Mouse (Mus musculus) embryonic facial prominence, embryonic 15.5 days (tissue): ENCODE data around the gene Kcnh1. TPM values are rescaled to one million over a fixed set of nuclear protein-coding genes. Genes with fewer than 3 reads are reported as not detected.

Experiments
- ATAC-seq: fragments of 200-750 bp; cut with Nextera tagmentation; 2 replicates; pipeline ENCODE4 v1.8.0; 2017; ENCODE audit warnings: low read depth, moderate TSS enrichment; ENCODE audit not compliant: insufficient number of reproducible peaks, low FRiP score, low TSS enrichment
- H3K27ac ChIP-seq: fragments of 300-500 bp; sonication (generic); replicated peaks from 2 replicates; pipeline ENCODE4 v1.5.1; 2015; ENCODE audit warnings: mild to moderate bottlenecking, inconsistent platforms
- H3K27me3 ChIP-seq: fragments of 300-500 bp; sonication (generic); 2 replicates; pipeline ENCODE4 v1.6.1; 2015; ENCODE audit warnings: inconsistent platforms
- H3K36me3 ChIP-seq: fragments of 300-500 bp; sonication (generic); 2 replicates; pipeline ENCODE4 v1.6.1; 2015; ENCODE audit warnings: mild to moderate bottlenecking, inconsistent platforms
- H3K4me1 ChIP-seq: fragments of 300-500 bp; sonication (generic); 2 replicates; pipeline ENCODE4 v1.6.1; 2015; ENCODE audit warnings: inconsistent platforms
- H3K4me2 ChIP-seq: fragments of 300-500 bp; sonication (generic); replicated peaks from 2 replicates; pipeline ENCODE4 v1.6.1; 2015; ENCODE audit warnings: mild to moderate bottlenecking, inconsistent platforms
- H3K4me3 ChIP-seq: fragments of 300-500 bp; sonication (generic); replicated peaks from 2 replicates; pipeline ENCODE4 v1.5.1; 2015; ENCODE audit warnings: mild to moderate bottlenecking, inconsistent platforms
- H3K9ac ChIP-seq: fragments of 300-500 bp; sonication (generic); 2 replicates; pipeline ENCODE4 v1.6.1; 2015; ENCODE audit warnings: inconsistent platforms
- H3K9me3 ChIP-seq: fragments of 300-500 bp; sonication (generic); replicated peaks from 2 replicates; pipeline ENCODE4 v1.6.1; 2016; ENCODE audit warnings: inconsistent platforms
- WGBS: fragments of 180-500 bp; shearing (Covaris S2); methylation state at CpG from one replicate; pipeline ENCODE4 v1.1.7; 2015; 5-methylcytosine and 5-hydroxymethylcytosine counted together
- polyA plus RNA-seq: library from polyadenylated mRNA; unstranded; fragments of >200 nt; fragmentation: Nextera tagmentation; extraction: Ambion mirVana; gene quantifications from 2 replicates; pipeline ENCODE4 v1.2.1, GENCODE M21; 2015

Kcnh1 gene
- polyA plus RNA-seq, 1 experiment from 2014 or later: 1.7 TPM

DNA sequence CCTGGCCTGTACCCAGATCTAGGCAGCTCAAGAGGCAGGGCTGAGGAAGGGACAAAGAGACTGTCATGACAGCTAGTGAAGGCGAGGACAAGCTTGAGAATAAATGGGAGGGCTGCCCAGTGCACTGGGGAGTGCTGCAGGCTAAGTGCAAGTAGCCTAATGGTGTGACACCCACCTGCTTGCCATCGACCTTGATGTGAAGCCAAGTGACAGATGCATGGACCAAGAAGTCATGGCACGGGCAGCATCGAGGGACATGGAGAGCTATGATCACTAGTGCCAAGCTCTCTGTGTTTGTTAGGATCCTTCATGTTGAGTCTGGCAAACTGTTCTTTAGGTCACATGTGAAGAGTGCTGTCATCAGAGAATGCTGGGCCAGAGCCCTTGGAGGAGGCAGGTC is 313.1 kb downstream of the Kcnh1 start:
- no peak overlapping the region for H3K27ac ChIP-seq
- no peaks in the 10 kb centered on the region for H3K36me3 ChIP-seq
- H3K27me3 ChIP-seq: no peaks in the 10 kb centered on the region
- WGBS: 86% methylated on average over 4 of the region's 4 CpGs
- H3K9me3 ChIP-seq: no peaks in the 10 kb centered on the region
- H3K4me2 ChIP-seq: no peak overlapping the region
- no peak overlapping the region for H3K9ac ChIP-seq
- ATAC-seq: no peak
- no peak overlapping the region for H3K4me3 ChIP-seq
- H3K4me1 ChIP-seq: no peaks in the 10 kb centered on the region

DNA sequence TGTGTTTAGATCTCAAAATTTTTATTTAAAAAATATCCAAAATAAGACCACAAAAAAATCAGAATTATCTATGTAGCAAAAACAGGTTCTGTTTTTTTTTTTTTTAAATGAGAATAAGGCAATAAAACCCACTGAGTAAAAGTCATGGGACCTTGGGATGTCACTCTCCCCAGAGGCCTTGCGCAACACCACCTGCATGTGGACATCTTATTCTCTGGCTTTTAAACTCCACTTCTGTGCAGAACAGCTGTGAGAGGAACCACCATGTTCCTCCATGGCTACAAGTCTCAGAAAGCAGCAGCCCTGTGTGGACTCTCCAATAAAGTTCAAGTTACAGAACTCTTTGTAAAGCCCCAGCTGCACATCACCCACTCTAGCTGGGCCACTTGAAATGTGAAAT is 322.2 kb downstream of the Kcnh1 start:
- Histone ChIP-seq H3K4me3 (no peak overlapping the region), H3K4me2 (no peak overlapping the region), H3K36me3 (no peaks in the 10 kb centered on the region), H3K27ac (no peak overlapping the region), H3K27me3 (no peaks in the 10 kb centered on the region), H3K4me1 (no peaks in the 10 kb centered on the region), H3K9me3 (no peaks in the 10 kb centered on the region), H3K9ac (no peak overlapping the region)
- no peak for ATAC-seq
- 100% methylated on average over 1 of the region's 1 CpGs for WGBS

DNA sequence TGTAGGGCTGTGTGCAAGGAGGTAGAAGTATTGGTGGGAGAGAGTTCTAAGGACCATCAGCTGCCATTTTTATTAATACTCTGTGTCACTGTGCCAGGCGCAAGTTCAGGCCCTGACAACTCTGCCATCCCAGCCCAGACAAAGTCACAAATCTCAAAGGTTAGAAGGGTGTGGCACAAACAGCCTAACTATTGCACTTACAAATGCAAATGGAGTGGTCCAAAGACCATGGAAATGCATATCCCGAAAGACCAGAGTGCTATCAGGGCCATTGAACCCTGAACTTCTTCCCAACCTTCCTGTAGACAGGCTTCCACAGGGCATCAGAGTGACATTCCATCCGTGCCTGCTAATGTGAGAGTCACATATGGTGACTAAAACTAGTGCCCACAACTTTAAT is 324.8 kb downstream of the Kcnh1 start:
- H3K4me3 ChIP-seq: no peak overlapping the region
- H3K27ac ChIP-seq: no peak overlapping the region
- no peak for ATAC-seq
- no peaks in the 10 kb centered on the region for H3K27me3 ChIP-seq
- H3K36me3 ChIP-seq: no peaks in the 10 kb centered on the region
- no peaks in the 10 kb centered on the region for H3K4me1 ChIP-seq
- H3K9me3 ChIP-seq: no peaks in the 10 kb centered on the region
- 81% methylated on average over 3 of the region's 3 CpGs for WGBS
- no peak overlapping the region for H3K4me2 ChIP-seq
- H3K9ac ChIP-seq: no peak overlapping the region

DNA sequence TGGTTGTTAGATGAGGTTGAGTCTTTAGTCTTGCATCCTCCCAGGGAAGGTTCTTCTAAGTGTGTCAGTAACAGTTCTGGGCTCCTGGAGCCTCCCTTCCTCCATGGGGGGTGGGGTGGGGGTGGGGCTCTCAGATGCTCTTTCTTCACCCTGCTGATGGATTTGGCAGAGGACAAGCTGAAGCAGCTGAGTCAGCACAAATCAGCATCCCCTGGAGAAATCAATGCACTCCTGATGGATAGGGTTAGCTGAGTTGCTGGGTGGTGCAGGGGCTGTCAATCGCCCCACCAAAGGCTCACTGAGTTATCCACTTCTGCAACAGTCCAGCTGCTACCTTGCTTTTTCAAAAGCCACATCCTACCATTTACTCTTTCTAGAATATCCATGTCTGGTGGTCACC is 329.1 kb downstream of the Kcnh1 start:
- Histone ChIP-seq H3K27me3 (no peaks in the 10 kb centered on the region), H3K4me3 (no peak overlapping the region), H3K9me3 (no peaks in the 10 kb centered on the region), H3K4me2 (no peak overlapping the region), H3K4me1 (no peaks in the 10 kb centered on the region), H3K36me3 (no peaks in the 10 kb centered on the region), H3K27ac (no peak overlapping the region), H3K9ac (no peak overlapping the region)
- ATAC-seq: no peak
- WGBS: 78% methylated on average over 1 of the region's 1 CpGs

DNA sequence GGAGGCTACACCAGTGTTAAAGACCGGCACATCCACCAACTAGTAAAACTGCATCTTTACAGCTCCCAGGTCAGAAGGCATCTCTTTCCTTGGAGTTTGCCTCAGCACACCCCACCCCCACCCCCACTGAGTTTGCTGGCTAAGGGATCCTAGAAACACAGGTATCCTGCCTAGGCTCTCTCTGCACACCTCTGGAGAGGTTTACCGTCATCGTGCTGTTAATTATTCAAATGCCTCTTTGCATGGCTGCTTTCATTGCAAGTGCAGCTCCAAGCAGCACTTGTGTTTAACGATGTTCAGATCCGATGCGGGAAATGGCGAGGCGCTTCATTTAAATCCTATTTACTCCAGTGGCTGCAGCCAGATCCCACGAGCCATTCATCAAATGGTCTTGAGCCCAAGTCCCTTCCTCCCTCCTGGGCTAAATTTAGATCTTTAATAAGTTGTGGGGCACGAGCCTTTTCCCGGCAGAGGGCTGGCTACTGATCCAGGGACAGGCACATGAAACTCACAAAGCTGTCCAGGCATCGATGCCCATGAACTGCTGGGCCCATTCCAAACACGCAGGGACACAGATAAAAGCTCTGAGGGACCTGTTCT is 330.4 kb downstream of the Kcnh1 start:
- no peak overlapping the region for H3K4me3 ChIP-seq
- no peaks in the 10 kb centered on the region for H3K9me3 ChIP-seq
- no peak overlapping the region for H3K4me2 ChIP-seq
- H3K9ac ChIP-seq: no peak overlapping the region
- no peaks in the 10 kb centered on the region for H3K27me3 ChIP-seq
- WGBS: 51% methylated on average over 13 of the region's 13 CpGs
- no peak for ATAC-seq
- H3K27ac ChIP-seq: no peak overlapping the region
- no peaks in the 10 kb centered on the region for H3K36me3 ChIP-seq
- no peaks in the 10 kb centered on the region for H3K4me1 ChIP-seq

DNA sequence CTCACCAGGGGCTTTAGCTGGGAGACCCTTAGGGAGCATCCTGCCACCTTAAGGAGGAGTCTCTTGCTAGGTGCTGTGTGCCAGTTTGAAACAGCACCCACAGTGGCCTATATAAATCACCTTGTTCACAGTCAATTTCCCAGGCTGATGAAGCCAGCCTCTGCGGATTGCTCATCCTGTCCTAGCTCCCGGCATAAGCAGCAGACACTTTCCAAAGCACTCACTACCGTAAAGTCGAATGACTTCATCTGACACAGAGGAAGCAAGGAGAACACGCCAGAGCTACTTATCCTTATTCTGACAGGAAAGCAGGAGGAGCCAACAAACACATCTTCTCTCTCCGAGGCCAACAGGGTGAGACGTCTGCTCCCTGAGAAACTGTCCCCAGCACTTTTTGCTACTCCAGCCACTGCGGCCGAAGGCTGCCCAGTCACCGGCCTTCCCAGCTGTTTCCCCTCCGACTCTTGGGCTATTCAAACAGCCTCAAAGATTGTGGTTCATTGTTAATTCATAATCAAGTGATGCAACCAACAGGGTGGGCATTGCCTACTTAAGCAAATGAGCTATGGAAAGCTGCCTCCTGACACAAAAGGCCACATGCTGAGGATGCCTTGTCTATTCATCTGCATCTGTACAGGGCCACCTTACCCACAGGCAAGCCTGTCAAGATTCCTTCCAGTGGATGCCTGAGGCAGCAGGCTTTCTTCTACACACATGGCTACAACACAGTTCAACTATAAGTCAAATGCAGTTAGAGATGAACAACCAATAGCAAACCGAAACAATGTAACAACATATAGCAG is 332.0 kb downstream of the Kcnh1 start:
- Histone ChIP-seq H3K27ac (no peak overlapping the region), H3K9ac (no peak overlapping the region), H3K36me3 (no peaks in the 10 kb centered on the region), H3K4me3 (no peak overlapping the region), H3K4me1 (no peaks in the 10 kb centered on the region), H3K4me2 (no peak overlapping the region), H3K27me3 (no peaks in the 10 kb centered on the region), H3K9me3 (no peaks in the 10 kb centered on the region)
- WGBS: 61% methylated on average over 12 of the region's 12 CpGs
- no peak for ATAC-seq

DNA sequence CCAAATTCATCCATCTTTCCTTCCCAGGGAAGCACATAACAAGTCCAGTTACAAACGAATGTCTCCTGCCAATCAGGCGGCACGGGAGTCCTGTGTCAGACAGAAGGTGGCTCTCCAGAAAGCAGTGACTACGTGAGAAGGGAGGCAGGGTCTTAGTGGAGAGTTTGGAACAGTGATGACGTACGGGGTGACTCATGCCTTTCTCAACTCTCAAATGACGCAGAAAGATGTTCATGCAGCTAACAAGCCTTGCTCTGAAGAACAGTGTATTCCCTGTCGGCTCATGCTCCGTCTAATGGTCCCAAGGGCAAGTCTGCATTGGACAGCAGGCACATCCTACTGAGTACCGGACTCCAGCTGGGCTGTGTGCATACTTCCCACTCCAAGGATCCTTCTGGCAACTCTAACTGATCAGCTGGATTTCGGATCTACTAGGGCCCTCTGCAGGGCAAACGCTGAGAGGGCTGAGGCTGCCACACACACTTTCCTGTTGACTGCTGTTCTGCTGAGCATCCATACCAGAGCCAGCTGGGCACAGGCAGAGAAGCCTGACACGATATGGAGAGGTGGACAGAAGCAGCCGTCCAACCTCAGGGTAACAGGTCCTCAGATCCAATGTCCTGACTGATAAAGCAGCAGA is 335.3 kb downstream of the Kcnh1 start:
- H3K27me3 ChIP-seq: no peaks in the 10 kb centered on the region
- H3K27ac ChIP-seq: no peak overlapping the region
- WGBS: 67% methylated on average over 14 of the region's 14 CpGs
- no peaks in the 10 kb centered on the region for H3K9me3 ChIP-seq
- H3K4me2 ChIP-seq: no peak overlapping the region
- no peaks in the 10 kb centered on the region for H3K4me1 ChIP-seq
- ATAC-seq: no peak
- H3K36me3 ChIP-seq: no peaks in the 10 kb centered on the region
- no peak overlapping the region for H3K9ac ChIP-seq
- no peak overlapping the region for H3K4me3 ChIP-seq

DNA sequence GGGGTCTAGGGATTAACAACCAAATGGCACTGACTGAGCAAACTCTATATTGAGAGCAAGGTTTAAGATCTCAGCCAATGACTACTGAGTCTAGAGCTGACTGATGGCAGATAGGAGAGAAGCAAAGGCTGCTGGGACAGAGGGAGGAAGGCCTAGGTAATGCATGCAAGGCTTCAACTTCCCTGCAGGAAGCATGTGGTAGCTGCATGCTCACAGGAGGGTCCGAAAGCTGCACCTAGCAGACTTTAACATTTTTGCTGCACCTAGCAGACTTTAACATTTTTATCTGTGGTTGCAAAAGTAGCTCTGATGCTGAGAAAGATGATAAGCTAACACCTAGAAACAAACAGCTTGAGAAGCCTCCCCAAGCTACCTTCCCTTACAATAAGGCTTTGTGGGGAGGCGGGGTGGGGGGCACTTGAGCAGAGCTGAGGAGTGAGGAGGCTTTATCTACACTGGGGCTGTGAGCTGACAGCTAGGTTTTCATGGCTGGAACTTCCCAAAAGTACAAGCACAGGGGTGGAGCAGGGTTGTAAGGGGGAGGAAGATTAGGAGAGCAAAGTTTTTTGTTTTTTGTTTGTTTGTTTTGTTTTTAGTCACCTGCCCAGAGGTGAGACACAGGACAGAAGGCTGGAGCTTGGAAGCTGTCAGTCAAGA is 341.0 kb downstream of the Kcnh1 start:
- WGBS: 65% methylated on average over 2 of the region's 2 CpGs

DNA sequence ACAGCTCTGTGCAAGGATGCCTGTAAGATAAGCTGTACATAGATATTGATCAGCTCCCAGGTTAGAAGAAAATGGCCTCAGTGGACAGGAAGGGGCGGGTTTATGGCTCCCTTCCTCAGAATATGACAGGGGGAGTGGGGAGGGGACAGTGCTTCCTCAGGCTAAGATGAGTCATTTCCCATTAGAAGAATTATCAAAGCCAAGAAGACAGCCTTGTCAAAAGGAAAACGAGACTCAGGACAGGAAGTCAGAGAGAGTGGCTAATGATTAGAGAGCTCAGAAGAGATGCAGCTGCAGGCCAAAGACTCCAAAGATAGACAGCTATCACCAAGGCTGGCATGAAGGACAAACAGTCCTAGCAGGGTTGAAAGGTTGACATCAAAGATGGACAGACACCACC is 341.6 kb downstream of the Kcnh1 start:
- Histone ChIP-seq H3K36me3 (no peaks in the 10 kb centered on the region), H3K27ac (no peak overlapping the region), H3K4me2 (no peak overlapping the region), H3K9me3 (no peaks in the 10 kb centered on the region), H3K4me1 (no peaks in the 10 kb centered on the region; the same call in 1 of the 2 replicates), H3K9ac (no peak overlapping the region), H3K27me3 (no peaks in the 10 kb centered on the region), H3K4me3 (no peak overlapping the region)
- ATAC-seq: no peak
- 30% methylated on average over 2 of the region's 2 CpGs for WGBS

More for the DNA sequence above, 341.0 kb downstream of the Kcnh1 start:
- no peak overlapping the region for H3K4me2 ChIP-seq
- H3K27ac ChIP-seq: no peak overlapping the region
- H3K27me3 ChIP-seq: no peaks in the 10 kb centered on the region
- no peaks in the 10 kb centered on the region for H3K4me1 ChIP-seq
- no peaks in the 10 kb centered on the region for H3K36me3 ChIP-seq
- no peak for ATAC-seq
- H3K9me3 ChIP-seq: no peaks in the 10 kb centered on the region
- H3K4me3 ChIP-seq: no peak overlapping the region
- no peak overlapping the region for H3K9ac ChIP-seq

DNA sequence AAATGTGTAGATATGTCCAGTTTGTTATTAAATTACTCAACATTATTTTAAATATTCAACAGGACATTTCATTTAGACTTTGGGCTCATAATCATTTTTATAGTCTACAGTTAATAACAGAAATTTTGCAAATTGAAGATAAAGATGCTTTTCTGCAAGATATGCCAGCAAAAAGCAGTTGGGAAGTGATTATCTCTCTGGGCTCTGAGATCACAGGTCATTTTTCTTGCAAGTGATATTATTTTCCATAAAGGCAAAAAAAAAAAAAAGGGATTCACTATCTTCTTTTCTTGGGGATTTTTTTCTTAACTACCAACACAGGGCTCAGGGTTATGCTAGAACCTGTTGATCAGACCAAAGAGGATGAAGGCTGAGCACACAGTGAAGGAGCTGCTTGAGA is 342.4 kb downstream of the Kcnh1 start:
- H3K9ac ChIP-seq: no peak overlapping the region

DNA sequence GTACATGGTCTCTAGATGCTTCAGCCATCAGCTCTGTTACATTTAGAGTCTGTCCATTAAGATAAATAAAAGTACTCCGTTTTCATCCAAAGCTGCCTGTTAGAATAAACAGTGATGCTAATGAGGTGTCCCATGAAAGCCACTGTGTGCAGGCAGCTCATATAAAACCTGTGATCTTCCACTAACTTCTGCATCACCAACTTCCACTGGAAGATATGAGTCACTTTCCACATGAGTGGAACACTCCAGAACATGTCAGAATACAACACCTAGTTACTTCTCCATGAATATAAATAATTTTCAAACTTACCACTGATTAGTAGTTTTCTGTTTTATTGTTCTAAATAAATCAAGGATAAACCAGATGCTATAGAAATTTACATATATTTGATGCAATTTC is 345.9 kb downstream of the Kcnh1 start:
- H3K27me3 ChIP-seq: no peaks in the 10 kb centered on the region
- no peaks in the 10 kb centered on the region for H3K36me3 ChIP-seq
- WGBS: 74% methylated on average over 1 of the region's 1 CpGs
- no peak overlapping the region for H3K4me2 ChIP-seq
- no peak for ATAC-seq
- H3K9me3 ChIP-seq: no peaks in the 10 kb centered on the region
- H3K9ac ChIP-seq: no peak overlapping the region
- H3K27ac ChIP-seq: no peak overlapping the region
- H3K4me3 ChIP-seq: no peak overlapping the region
- H3K4me1 ChIP-seq: no peaks in the 10 kb centered on the region; the same call in 1 of the 2 replicates

More for the DNA sequence above, 342.4 kb downstream of the Kcnh1 start:
- Histone ChIP-seq H3K27ac (no peak overlapping the region), H3K4me1 (no peaks in the 10 kb centered on the region; the same call in 1 of the 2 replicates), H3K9me3 (no peaks in the 10 kb centered on the region), H3K27me3 (no peaks in the 10 kb centered on the region), H3K36me3 (no peaks in the 10 kb centered on the region), H3K4me3 (no peak overlapping the region), H3K4me2 (no peak overlapping the region)
- ATAC-seq: no peak
